Mouse (Mus musculus) adrenal gland, postnatal 25 days (tissue): Measurements from ENCODE around the gene Gm12169. TPM values are rescaled to one million over a fixed set of nuclear protein-coding genes. Genes with fewer than 3 reads are reported as not detected.
"Not testable (repeated sequence)": the region's sequence is repeated elsewhere in the genome, so short reads cannot be mapped to it uniquely, and the experiment has no call there.

Source experiments
- DNase-seq: peaks from one replicate; pipeline ENCODE4 v3.0.0; 2021; ENCODE audit warnings: mixed read lengths
- long read RNA-seq: library from polyadenylated mRNA; stranded (forward); transcript quantifications from one replicate; pipeline ENCODE4 v2.0.0, GENCODE M21; 2021
- total RNA-seq: library from RNA; stranded (reverse); gene quantifications from 2 replicates; pipeline ENCODE4 v1.2.3, GENCODE M21; 2021

Gene Gm12169
- not detected in 2 replicates for total RNA-seq
- long read RNA-seq: 0 reads

- no peak for DNase-seq
These were observed at the start of gene Gm12169 for GRCm38 (mm10) chr11:46523912-46524311. Gm12169 (plus strand) TSS chr11:46524212.

- DNase-seq: no peak
These were observed 49.8 kb upstream of the Gm12169 start for GRCm38 (mm10) chr11:46474220-46474619.

- no peak for DNase-seq
These were observed 44.7 kb upstream of the Gm12169 start for GRCm38 (mm10) chr11:46479311-46479710.

- no peak for DNase-seq
These were observed 43.5 kb upstream of the Gm12169 start for GRCm38 (mm10) chr11:46480517-46480916.

GRCm38 (mm10) chr11:46488231-46488630 lies 35.8 kb upstream of the Gm12169 start:
- no peak for DNase-seq

- DNase-seq: no peak
These were observed 35.4 kb upstream of the Gm12169 start for GRCm38 (mm10) chr11:46488650-46489049.

- no peak for DNase-seq
These were observed 16.9 kb upstream of the Gm12169 start for GRCm38 (mm10) chr11:46507146-46507545.

GRCm38 (mm10) chr11:46509900-46510299 lies 14.1 kb upstream of the Gm12169 start:
- DNase-seq: no peak

GRCm38 (mm10) chr11:46521341-46521740 lies 2.7 kb upstream of the Gm12169 start:
- not testable (repeated sequence) for DNase-seq

GRCm38 (mm10) chr11:46522719-46523118 lies 1.3 kb upstream of the Gm12169 start:
- no peak for DNase-seq

GRCm38 (mm10) chr11:46530149-46530548 lies 6.1 kb downstream of the Gm12169 start:
- no peak for DNase-seq

GRCm38 (mm10) chr11:46536978-46537377 lies 13.0 kb downstream of the Gm12169 start:
- DNase-seq: no peak

GRCm38 (mm10) chr11:46543530-46543929 lies 19.5 kb downstream of the Gm12169 start:
- no peak for DNase-seq

GRCm38 (mm10) chr11:46549721-46550120 lies 25.7 kb downstream of the Gm12169 start:
- no peak for DNase-seq

GRCm38 (mm10) chr11:46552741-46553140 lies 28.7 kb downstream of the Gm12169 start:
- no peak for DNase-seq

- DNase-seq: no peak
These were observed 37.1 kb downstream of the Gm12169 start for GRCm38 (mm10) chr11:46561096-46561495.

- peak; percentile 8 for DNase-seq
These were observed 40.7 kb downstream of the Gm12169 start for GRCm38 (mm10) chr11:46564671-46565070.

GRCm38 (mm10) chr11:46565967-46566366 lies 42.0 kb downstream of the Gm12169 start:
- no peak for DNase-seq

- no peak for DNase-seq
These were observed 45.1 kb downstream of the Gm12169 start for GRCm38 (mm10) chr11:46569107-46569506.

- no peak for DNase-seq
These were observed 47.3 kb downstream of the Gm12169 start, which contains the start of gene BC053393 for GRCm38 (mm10) chr11:46571327-46571726. BC053393 (plus strand) TSS chr11:46571536.

- DNase-seq: peak; percentile 66
These were observed 54.8 kb downstream of the Gm12169 start for GRCm38 (mm10) chr11:46578771-46579281.

- no peak for DNase-seq
These were observed 56.4 kb downstream of the Gm12169 start for GRCm38 (mm10) chr11:46580428-46580827.

GRCm38 (mm10) chr11:46582741-46583140 lies 58.7 kb downstream of the Gm12169 start:
- DNase-seq: no peak
